Mouse (Mus musculus): Measurements from ENCODE around the gene Gbp5. TPM values are rescaled to one million over a fixed set of nuclear protein-coding genes. Genes with fewer than 3 reads are reported as not detected.

Gene Gbp5
- 1 to 10 TPM; 2.4 to 5.2 (median 3.3) TPM for total RNA-seq (2022)

DNA sequence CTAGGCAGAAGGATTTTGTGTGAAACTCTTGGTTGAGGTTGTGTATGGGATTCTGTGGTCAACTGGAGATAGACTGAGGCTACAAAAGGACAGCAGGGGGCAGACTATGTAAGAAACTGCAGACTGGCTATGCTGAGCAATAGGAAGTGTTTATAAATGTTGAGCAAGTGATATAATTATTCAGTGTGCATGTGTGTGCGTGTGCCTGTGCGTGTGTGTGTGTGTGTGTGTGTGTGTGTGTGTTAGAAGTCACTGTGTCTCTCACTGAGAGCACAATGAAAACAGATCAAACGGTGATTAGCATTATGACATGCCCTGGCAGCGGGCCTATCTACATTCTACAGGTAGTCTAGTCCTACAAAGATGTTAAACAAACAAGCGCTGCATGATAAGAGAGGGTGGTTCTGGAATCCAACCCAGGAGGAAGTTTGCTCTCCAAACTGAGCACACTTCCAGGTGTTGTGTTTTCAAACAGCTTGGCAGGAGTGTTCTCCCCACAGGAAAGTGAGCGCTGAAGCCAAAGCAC, at the start of gene Gbp5:
Gene Gbp5, plus strand, starts transcription at position 443 of the 526 bp plus-strand sequence.
- DNase-seq (ENCODE audit: low spot score in 2 of 2): peak in 1 of 2 experiments; percentile 10

- no peak for DNase-seq (ENCODE audit: low spot score in 2 of 2)
These were observed 39.6 kb upstream of the Gbp5 start for GRCm38 (mm10) chr3:142454198-142454597.

DNA sequence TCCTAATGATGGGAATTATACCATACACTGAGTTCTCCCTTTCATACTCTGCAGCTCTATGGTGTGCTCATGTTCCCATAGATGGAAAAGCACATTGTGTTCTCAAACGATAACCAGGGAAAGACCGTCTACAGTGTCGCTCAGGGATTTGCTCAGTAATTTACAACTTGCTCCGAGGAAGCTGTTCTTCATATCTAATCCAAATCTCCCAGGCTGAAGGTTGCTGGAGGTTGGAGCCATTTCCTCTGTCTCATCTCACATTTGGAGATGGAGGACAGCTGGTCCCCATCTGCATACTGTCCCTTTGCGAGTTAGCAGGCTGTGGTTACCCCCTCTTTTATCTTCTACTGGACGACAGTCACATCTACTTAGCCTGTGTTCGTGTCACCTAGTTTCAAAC, 34.5 kb upstream of the Gbp5 start:
- no peak for DNase-seq (ENCODE audit: low spot score in 2 of 2)

DNA sequence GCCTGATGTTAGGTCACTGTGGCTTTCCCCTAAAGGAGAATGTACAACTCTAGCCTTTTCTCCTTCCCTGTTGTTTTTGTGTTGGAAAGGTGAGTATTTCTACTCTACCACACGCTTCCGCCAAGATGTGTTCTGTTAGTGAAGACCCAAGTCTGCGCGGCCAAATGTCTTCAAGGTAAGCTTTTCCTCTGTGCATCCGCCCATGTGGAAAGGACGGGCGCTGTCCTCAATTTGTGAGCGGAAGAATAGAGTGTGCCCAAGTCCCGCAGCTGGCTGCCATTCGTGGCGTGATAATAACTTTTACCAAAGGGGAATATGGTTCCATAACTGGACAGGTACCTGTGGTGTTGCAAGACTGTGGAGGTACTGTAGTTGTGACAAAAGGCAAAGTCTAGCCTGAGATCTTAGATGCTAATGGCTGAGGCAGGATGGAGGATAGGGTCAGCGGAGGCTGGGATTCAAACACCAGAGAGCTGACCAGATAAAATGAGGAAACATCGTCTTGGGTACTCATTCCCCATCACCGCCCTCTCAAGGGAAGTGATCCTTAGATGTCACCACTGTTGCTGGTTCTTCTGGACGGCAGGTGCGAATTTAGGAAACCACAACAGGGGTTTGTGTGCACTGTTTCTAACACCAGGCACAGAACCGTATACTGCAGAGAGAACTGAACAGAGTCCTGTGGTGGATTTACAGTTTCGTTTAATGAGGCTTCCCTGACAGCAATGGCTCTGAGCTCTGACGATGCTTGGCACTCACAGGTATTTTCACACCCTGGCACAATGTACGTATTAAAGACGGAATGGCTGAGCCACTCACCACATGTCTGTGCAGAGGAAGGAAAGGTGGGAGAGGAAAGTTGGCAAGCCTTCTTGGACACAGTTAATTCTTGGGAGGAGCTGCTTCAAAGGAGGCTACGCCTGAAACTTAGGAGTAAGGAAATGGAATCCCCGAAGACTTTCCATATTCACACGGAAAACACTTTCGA, 30.7 kb upstream of the Gbp5 start:
- DNase-seq (ENCODE audit: low spot score in 2 of 2): no peak

DNA sequence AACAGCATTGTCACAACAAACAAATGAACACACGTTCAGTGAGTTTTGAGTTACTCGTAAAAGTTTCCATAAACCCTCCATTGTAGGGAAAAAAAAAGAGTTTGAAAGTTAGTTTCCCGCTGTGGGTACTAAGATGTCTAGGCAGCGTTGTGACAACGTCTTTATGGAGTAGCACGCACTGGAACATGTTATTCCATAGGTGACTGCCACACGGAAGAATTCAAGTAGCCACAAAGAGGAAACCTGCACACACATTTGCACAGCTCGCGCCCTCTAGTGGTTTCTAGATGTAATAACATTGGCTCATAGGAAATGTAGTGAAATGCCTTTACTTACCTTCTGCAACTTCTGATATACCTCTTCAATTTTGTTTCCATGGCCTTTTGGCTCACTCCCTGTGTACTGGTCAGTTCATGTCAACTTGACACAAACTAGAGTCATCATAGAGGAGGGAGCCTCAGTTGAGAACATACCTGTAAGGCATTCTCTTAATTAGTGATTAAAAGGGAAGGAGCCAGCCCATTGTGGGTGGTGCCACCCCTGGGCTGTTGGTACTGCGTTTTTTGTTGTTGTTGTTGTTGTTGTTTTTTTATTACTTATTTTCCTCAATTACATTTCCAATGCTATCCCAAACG, 19.3 kb upstream of the Gbp5 start:
- no peak for DNase-seq (ENCODE audit: low spot score in 2 of 2)

DNA sequence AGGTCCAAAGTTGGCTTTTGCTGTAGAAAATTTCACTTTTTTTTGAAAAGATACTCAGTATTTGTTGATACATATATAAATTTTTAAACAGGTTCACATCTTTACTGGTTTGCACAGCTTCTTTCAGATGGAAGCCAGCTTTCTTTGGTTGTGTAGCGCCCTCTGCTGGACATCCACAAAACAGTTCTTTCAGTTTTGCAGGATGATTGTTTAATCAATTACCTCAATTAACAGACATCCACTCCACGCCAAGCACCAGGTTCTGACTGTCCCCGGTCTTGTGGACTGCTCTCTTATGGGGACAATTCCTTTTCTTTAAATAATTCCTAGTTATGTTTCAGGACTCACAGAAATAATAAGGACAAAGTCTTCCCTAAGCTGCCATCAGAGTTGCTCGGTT, 17.9 kb upstream of the Gbp5 start:
- DNase-seq (ENCODE audit: low spot score in 2 of 2): peak in 1 of 2 experiments; percentile 58

DNA sequence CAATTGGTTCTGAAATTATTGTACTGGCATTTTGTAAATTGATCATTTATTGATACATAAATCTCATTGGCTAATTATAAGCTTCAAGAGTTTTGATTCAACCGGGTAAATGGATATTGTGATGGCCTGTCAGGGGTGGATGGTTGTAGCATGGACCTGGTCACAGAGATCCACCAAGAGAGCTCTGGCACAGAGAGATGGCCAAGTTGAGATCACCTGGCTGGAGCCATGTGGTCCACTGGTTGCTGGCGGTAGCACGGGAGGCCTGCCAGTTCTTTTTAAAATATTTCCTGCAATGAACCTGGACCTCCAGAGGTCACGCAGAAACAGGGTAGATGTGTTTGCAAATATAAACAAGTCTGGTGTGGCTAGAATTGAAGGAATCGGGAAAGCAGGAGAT, 15.9 kb upstream of the Gbp5 start:
- DNase-seq (ENCODE audit: low spot score in 2 of 2): no peak

- no peak for DNase-seq (ENCODE audit: low spot score in 2 of 2)
These were observed 15.4 kb upstream of the Gbp5 start for GRCm38 (mm10) chr3:142478360-142478759.

- DNase-seq (ENCODE audit: low spot score in 2 of 2): peak in 1 of 2 experiments; percentile 18
These were observed 3.3 kb upstream of the Gbp5 start for GRCm38 (mm10) chr3:142490465-142490864.

DNA sequence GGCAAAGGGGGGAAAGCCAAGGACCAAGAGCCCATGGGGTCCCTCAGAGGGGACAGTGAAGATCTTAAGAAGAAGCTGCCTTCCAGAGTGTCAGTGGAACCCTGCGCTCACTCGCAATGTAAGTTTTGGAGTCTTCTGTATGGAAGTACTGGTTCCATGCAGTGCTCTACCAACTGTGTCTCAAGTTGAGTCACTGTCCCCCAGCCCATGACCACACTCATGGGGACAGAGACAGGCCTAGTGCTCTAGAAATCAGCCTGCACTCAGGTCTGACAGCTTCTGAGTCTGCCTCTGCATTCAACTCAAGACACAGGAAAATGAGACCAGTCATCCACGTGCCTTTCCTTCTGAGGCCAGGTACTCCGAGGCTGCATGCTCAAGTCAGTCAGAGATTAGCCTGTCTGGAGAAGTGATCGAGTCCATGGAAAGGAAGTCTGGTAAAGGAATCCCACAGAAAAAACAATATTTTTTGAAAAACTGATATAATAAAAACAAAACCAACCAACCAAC, 1.4 kb downstream of the Gbp5 start:
- no peak for DNase-seq (ENCODE audit: low spot score in 2 of 2)

DNA sequence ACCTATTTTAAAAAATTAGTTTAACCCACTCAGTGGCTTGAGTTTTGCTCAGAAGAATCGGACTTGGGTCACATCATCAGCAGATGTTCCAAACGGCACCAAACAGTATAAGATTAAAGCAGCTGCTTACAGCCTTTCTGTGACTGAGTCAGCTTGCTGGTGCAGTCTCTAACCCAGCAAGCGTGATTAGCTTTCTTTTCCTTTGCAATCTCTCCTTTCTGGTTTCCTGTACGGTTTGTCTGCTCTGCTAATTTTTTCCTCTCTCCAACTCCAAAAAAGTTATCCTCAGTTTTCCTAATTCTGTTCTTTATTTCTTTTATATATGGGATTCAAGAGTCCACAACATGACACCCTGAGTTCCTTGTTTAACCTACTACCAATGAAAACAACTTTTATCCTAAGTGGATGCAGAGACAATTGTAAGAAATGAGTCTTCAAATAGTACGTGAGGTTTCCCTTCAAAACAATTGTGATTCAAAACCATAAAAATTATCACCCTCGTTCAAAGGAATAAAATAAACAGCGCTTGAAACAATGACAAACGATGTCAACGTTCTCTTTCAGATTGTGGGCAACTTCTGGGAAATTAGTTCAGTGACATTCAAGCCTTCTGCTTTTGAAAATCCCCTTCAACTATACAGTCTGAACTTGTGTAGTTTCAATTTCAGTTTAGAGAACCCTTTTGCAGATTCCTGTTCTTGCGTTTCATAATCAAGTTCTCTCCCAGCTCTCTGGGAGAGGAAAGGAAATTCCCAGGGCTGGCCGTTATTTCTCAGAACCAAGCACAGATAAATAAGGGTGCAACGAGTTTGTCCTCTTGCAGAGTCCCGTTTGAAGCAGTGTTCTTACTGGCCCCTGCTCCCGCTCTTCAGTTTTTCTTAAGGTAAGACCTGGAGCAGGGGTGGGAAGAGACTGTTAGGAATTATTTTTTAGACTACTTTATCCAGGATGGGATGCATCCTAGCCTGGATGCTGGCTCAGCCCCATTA, 2.6 kb downstream of the Gbp5 start:
- no peak for DNase-seq (ENCODE audit: low spot score in 2 of 2)

DNA sequence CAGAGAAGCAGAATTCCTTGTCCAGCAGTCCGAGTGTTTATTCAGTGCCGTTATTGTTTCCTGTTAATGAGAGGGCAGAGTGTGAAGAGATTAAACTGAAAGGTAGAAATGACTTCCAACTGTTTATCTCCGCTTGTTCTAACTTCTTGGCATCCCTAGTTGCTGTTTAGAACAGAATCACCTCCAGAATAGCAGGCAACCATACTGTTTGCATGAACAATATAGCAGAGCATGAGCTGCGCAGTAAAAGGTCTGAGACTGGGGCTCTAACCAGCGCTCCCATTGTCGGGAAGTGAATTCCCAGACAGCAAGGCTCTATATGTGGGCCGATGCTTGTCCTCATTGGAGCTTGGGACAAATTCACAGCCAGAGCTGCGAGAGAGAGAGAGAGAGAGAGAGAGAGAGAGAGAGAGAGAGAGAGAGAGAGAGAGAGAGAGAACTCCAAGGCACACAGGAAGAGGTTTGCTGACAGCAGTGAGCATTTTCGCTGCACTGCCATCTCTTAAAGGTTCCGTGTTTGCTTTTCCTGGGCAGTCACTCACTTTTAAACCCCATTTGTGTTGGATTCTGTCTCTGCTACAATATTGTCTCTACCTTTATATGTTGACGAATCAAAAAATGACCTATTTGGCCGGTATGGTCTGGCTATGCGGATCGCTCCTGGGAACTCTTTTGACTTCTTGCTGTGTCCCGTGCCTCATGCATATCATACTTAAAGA, 3.5 kb downstream of the Gbp5 start:
- no peak for DNase-seq (ENCODE audit: low spot score in 2 of 2)

- DNase-seq (ENCODE audit: low spot score in 2 of 2): no peak
These were observed 5.2 kb downstream of the Gbp5 start for GRCm38 (mm10) chr3:142498941-142499340.

- no peak for DNase-seq (ENCODE audit: low spot score in 2 of 2)
These were observed 34.3 kb downstream of the Gbp5 start for GRCm38 (mm10) chr3:142528116-142528515.

GRCm38 (mm10) chr3:142529597-142529996, 35.8 kb downstream of the Gbp5 start:
- DNase-seq (ENCODE audit: low spot score in 2 of 2): no peak

- peak; percentile 6 to 16 for DNase-seq (ENCODE audit: low spot score in 2 of 2)
These were observed 36.5 kb downstream of the Gbp5 start, which contains the start of gene Gbp7 for GRCm38 (mm10) chr3:142530087-142530953. Gene Gbp7, plus strand, starts transcription at chr3:142530342.

DNA sequence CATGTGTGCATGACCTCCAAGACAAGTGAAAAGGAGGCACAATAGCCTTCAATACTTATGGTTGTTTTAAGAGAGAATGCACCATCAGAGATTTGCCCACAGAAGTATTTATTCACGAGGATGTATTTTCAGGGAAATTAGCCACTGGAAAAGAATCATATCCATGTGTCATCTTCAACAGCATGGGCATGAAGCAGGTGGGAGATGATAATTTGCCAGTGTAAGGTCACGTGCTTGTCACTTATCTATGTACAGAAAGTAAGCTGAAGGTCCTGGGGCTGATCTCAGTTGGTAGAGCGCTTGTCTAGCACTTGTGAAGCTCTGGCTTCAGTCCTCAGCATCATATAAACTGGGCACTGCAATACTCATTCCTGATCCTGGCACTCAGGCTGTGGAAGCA, 37.8 kb downstream of the Gbp5 start:
- no peak for DNase-seq (ENCODE audit: low spot score in 2 of 2)

DNA sequence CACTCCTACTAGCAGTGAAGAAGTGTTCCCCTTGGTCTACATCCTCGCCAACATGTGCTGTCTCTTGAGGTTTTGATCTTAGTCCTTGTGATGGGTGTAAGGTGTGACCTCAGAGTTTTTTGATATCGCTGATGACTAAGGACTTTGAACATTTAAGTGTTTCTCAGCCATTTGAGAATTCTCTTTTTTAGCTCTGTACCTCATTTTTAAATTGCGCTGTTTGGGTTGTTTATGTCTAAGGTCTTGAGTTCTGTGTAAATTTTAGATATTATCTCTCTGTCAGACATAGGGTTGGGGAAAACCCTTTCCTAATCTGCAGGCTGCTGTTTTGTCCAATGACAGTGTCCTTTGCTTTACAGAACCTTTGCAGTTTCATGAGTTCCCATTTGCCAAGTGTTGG, 39.4 kb downstream of the Gbp5 start:
- DNase-seq (ENCODE audit: low spot score in 2 of 2): no peak

GRCm38 (mm10) chr3:142535667-142536066, 41.9 kb downstream of the Gbp5 start:
- no peak for DNase-seq (ENCODE audit: low spot score in 2 of 2)
